8 mouse cellular contexts compared by ENCODE assay signal in genomic region chr3:154328721-154329322, GRCm38 (mm10). TPM values are rescaled to one million over a fixed set of nuclear protein-coding genes. Genes with fewer than 3 reads are reported as not detected.
DNase-seq lines count a peak whose midpoint lies in the region; ATAC-seq and TF ChIP-seq lines count a peak whose summit lies in the region.

No protein-coding gene starts in this region.

- H3K27me3 ChIP-seq in embryonic facial prominence, embryonic 14.5 days (replicated peaks; ENCODE audit: control insufficient read depth, insufficient read depth, low read length), result peaks cover 88% of the 10 kb centered on the region
- H3K27me3 ChIP-seq in limb, embryonic 10.5 days (ENCODE audit: low read depth, poor library complexity, severe bottlenecking), result peaks cover 100% of the 10 kb centered on the region

- TF ChIP-seq CTCF in left cerebral cortex, adult 2 months (IDR thresholded peaks at IDR 0.05), result no peak

- H3K36me3 ChIP-seq in embryonic facial prominence, embryonic 14.5 days (ENCODE audit: control insufficient read depth, insufficient read depth, low read length), result no peaks in the 10 kb centered on the region
- no peaks in the 10 kb centered on the region for H3K36me3 ChIP-seq in limb, embryonic 10.5 days

- DNase-seq in left cerebral cortex, postnatal 4 days, result peak; percentile 22
- no peak for DNase-seq in left cerebral cortex, adult 2 months (ENCODE audit: extremely low spot score in 1 of 2, low spot score in 2 of 2)
- no peak for DNase-seq in embryonic facial prominence, embryonic 14.5 days (ENCODE audit: low spot score)
- no peak for DNase-seq in limb, embryonic 10.5 days (ENCODE audit: low spot score)
- DNase-seq in retina, embryonic 14.5 days (ENCODE audit: low spot score), result peak; percentile 53
- no peak for DNase-seq in adrenal gland, adult 18-20 months (ENCODE audit: low spot score in 2 of 2)
- no peak for DNase-seq in gastrocnemius, postnatal 4 days (ENCODE audit: low spot score in 2 of 2)
- no peak for DNase-seq in left cerebral cortex, adult 9 months (ENCODE audit: low spot score in 2 of 2)

- peak overlapping the region; percentile 85 for H3K9ac ChIP-seq in embryonic facial prominence, embryonic 14.5 days (ENCODE audit: low read depth, low read length)

- peak overlapping the region; percentile 70 for H3K4me2 ChIP-seq in embryonic facial prominence, embryonic 14.5 days (ENCODE audit: low read depth, low read length)

- H3K4me1 ChIP-seq in embryonic facial prominence, embryonic 14.5 days (ENCODE audit: control insufficient read depth, insufficient read depth, low read length), result no peaks in the 10 kb centered on the region
- H3K4me1 ChIP-seq in limb, embryonic 10.5 days, result peaks cover 34% of the 10 kb centered on the region

- intact Hi-C loops in left cerebral cortex, postnatal 4 days (cut with DNase I), result loop anchor here (5.0 kb wide), 1 partner anchor 243 kb away; no protein-coding TSS in a partner anchor
- intact Hi-C loops in left cerebral cortex, adult 2 months (cut with DNase I), result no loop called here

- no peak overlapping the region for H3K27ac ChIP-seq in left cerebral cortex, adult 2 months
- peak overlapping the region; percentile 91 for H3K27ac ChIP-seq in embryonic facial prominence, embryonic 14.5 days (replicated peaks; ENCODE audit: low read depth, low read length)
- H3K27ac ChIP-seq in limb, embryonic 10.5 days, result peak overlapping the region; percentile 47; the same call in 1 of the 2 replicates

- under 1% methylated on average over 22 of the region's 22 CpGs for WGBS in embryonic facial prominence, embryonic 14.5 days
- WGBS in limb, embryonic 10.5 days, result under 1% methylated on average over 22 of the region's 22 CpGs

- no peaks in the 10 kb centered on the region for H3K9me3 ChIP-seq in embryonic facial prominence, embryonic 14.5 days (ENCODE audit: control insufficient read depth, low read length)
- no peaks in the 10 kb centered on the region for H3K9me3 ChIP-seq in limb, embryonic 10.5 days (replicated peaks)

- no peak for ATAC-seq in embryonic facial prominence, embryonic 14.5 days (ENCODE audit: low read depth)

- no peak overlapping the region for H3K4me3 ChIP-seq in left cerebral cortex, adult 2 months
- peak overlapping the region; percentile 59 for H3K4me3 ChIP-seq in embryonic facial prominence, embryonic 14.5 days (ENCODE audit: low read depth, low read length)
- H3K4me3 ChIP-seq in limb, embryonic 10.5 days, result peak overlapping the region; percentile 53

RNA-seq across cellular contexts. Expression of gene Lhx8, which starts 1.6 kb away (rescaled TPM):
- 1 to 10 TPM; 1.7 to 4.8 TPM for total RNA-seq in left cerebral cortex, postnatal 4 days (2021)
- total RNA-seq in left cerebral cortex, adult 2 months (2021), result under 1 TPM; 0.82 to 0.86 TPM
- 12.0 and 15.1 TPM in 2 replicates for polyA plus RNA-seq in embryonic facial prominence, embryonic 14.5 days (2014; fragmentation: Nextera tagmentation; extraction: Ambion mirVana)
- 2.6 TPM in 1 of 2 replicates, not detected in the other for polyA plus RNA-seq in limb, embryonic 10.5 days (2016; fragmentation: Nextera tagmentation; extraction: Ambion mirVana)
- under 1 TPM; 0.13 to 0.36 TPM for total RNA-seq in adrenal gland, adult 18-20 months (2021)
- total RNA-seq in gastrocnemius, postnatal 4 days (2021), result 1 to 10 TPM in 1 of 2 experiments, under 1 TPM in 1; 0.52 to 1.2 TPM

Comparison
In these comparisons a context has a peak if more than half of its experiments do, and no peak if none do; other contexts are left out.
1. DNase-seq: peak in left cerebral cortex, postnatal 4 days (single experiment) and retina, embryonic 14.5 days (single experiment); none in left cerebral cortex, adult 2 months (0 of 2), embryonic facial prominence, embryonic 14.5 days (single experiment), limb, embryonic 10.5 days (single experiment), adrenal gland, adult 18-20 months (0 of 2), gastrocnemius, postnatal 4 days (0 of 2) and left cerebral cortex, adult 9 months (0 of 2).